Mouse (Mus musculus) CH12.LX (cell line): ENCODE results near the gene Srsf12. TPM values are rescaled to one million over a fixed set of nuclear protein-coding genes. Genes with fewer than 3 reads are reported as not detected.

Experiments
- DNase-seq: peaks from one replicate; pipeline ENCODE4 v3.0.0-alpha.2; 2013; ENCODE audit errors: extremely low read depth
- H3K27ac ChIP-seq: 2 replicates; pipeline ENCODE4 v1.5.1; 2012; ENCODE audit warnings: low read depth, mild to moderate bottlenecking, control low read depth, moderate library complexity; ENCODE audit not compliant: insufficient read depth
- H3K27me3 ChIP-seq: replicated peaks from 2 replicates; pipeline ENCODE3; 2012; ENCODE audit warnings: inconsistent platforms
- H3K36me3 ChIP-seq, 2 experiments: replicated peaks in 1 of 2; 2 replicates each; pipeline versions ENCODE3 to v1.6.1; 2012; ENCODE audit warnings: inconsistent platforms in 1 of 2, low read length in 1 of 2, mild to moderate bottlenecking in 1 of 2, mixed read lengths in 1 of 2, moderate library complexity in 1 of 2; ENCODE audit not compliant: control insufficient read depth in 1 of 2, insufficient read depth in 1 of 2
- H3K4me1 ChIP-seq, 2 experiments: 2 replicates each; pipeline ENCODE4 v1.6.1; 2012; ENCODE audit warnings: inconsistent platforms in 1 of 2, moderate library complexity in 1 of 2; ENCODE audit not compliant: insufficient read depth in 2 of 2, control insufficient read depth in 1 of 2
- H3K4me2 ChIP-seq: 2 replicates; pipeline ENCODE4 v1.6.1; 2012; ENCODE audit warnings: low read depth, mild to moderate bottlenecking, control low read depth; ENCODE audit not compliant: poor library complexity, insufficient read depth, severe bottlenecking
- H3K4me3 ChIP-seq, 3 experiments: fragments of 150-350 bp in 1 of 3; sonication (generic) in 1 of 3; replicated peaks in 1 of 3; 2 replicates each; pipeline versions ENCODE3 to v1.5.1; 2011 to 2012; ENCODE audit warnings: low read depth in 2 of 3, low read length in 2 of 3, mild to moderate bottlenecking in 2 of 3, moderate library complexity in 2 of 3, control low read depth in 1 of 3, improper control_type of control experiment in 1 of 3, inconsistent platforms in 1 of 3, mixed read lengths in 1 of 3; ENCODE audit not compliant: poor library complexity in 1 of 3
- H3K79me2 ChIP-seq: replicated peaks from 2 replicates; pipeline ENCODE4 v1.6.1; 2012; ENCODE audit warnings: mild to moderate bottlenecking, moderate library complexity; ENCODE audit not compliant: control insufficient read depth, poor library complexity, insufficient read depth, severe bottlenecking; ENCODE audit errors: extremely low read depth
- H3K9ac ChIP-seq: 2 replicates; pipeline ENCODE4 v1.6.1; 2012; ENCODE audit warnings: low read depth, mild to moderate bottlenecking, control low read depth, moderate library complexity; ENCODE audit not compliant: insufficient read depth
- H3K9me3 ChIP-seq: replicated peaks from 2 replicates; pipeline ENCODE3; 2012; ENCODE audit warnings: low read length, inconsistent platforms, mixed read lengths
- CHD2 ChIP-seq: IDR thresholded peaks from 2 replicates; pipeline ENCODE4 v1.6.1; 2011; ENCODE audit warnings: low read length, improper control_type of control experiment
- E2F4 ChIP-seq: IDR thresholded peaks from 2 replicates; pipeline ENCODE4 v1.6.1; 2011; ENCODE audit warnings: low read depth, low read length, improper control_type of control experiment; ENCODE audit not compliant: insufficient replicate concordance
- ELF1 ChIP-seq: IDR thresholded peaks from 2 replicates; pipeline ENCODE4 v1.6.1; 2014; ENCODE audit warnings: low read depth, mild to moderate bottlenecking, inconsistent platforms, low read length, improper control_type of control experiment
- ETS1 ChIP-seq: conservative IDR thresholded peaks from 2 replicates; pipeline ENCODE4 v1.6.1; 2012; ENCODE audit warnings: low read depth, mild to moderate bottlenecking, inconsistent platforms, low read length, improper control_type of control experiment, moderate library complexity
- GABPA ChIP-seq: IDR thresholded peaks from 2 replicates; pipeline ENCODE4 v1.6.1; 2012; ENCODE audit warnings: low read depth, low read length, improper control_type of control experiment, inconsistent platforms; ENCODE audit not compliant: insufficient replicate concordance
- MAFK ChIP-seq: IDR thresholded peaks from 2 replicates; pipeline ENCODE4 v1.6.1; 2011; ENCODE audit warnings: low read length, improper control_type of control experiment; ENCODE audit not compliant: insufficient replicate concordance
- MAX ChIP-seq: IDR thresholded peaks from 2 replicates; pipeline ENCODE4 v1.6.1; 2011; ENCODE audit warnings: low read length, improper control_type of control experiment
- MAZ ChIP-seq: IDR thresholded peaks from 2 replicates; pipeline ENCODE4 v1.6.1; 2012; ENCODE audit warnings: low read depth, mild to moderate bottlenecking, inconsistent platforms, low read length, improper control_type of control experiment, moderate library complexity
- MXI1 ChIP-seq: IDR thresholded peaks from 2 replicates; pipeline ENCODE4 v1.6.1; 2011; ENCODE audit warnings: mild to moderate bottlenecking, low read depth, low read length, improper control_type of control experiment
- NELFE ChIP-seq: IDR thresholded peaks from 2 replicates; pipeline ENCODE4 v1.6.1; 2011; ENCODE audit warnings: low read depth, low read length, improper control_type of control experiment
- TBP ChIP-seq: conservative IDR thresholded peaks from 2 replicates; pipeline ENCODE4 v1.6.1; 2011; ENCODE audit warnings: low read depth, low read length, improper control_type of control experiment
- UBTF ChIP-seq: IDR thresholded peaks from 2 replicates; pipeline ENCODE4 v1.6.1; 2012; ENCODE audit warnings: low read depth, mild to moderate bottlenecking, inconsistent platforms, low read length, improper control_type of control experiment, moderate library complexity
- USF1 ChIP-seq: IDR thresholded peaks from 2 replicates; pipeline ENCODE4 v1.6.1; 2014; ENCODE audit warnings: low read depth, mild to moderate bottlenecking, inconsistent platforms, low read length, improper control_type of control experiment
- ZC3H11A ChIP-seq: IDR thresholded peaks from 2 replicates; pipeline ENCODE4 v1.6.1; 2012; ENCODE audit warnings: low read depth, mild to moderate bottlenecking, inconsistent platforms, low read length, improper control_type of control experiment
- ZNF384 ChIP-seq: IDR thresholded peaks from 2 replicates; pipeline ENCODE4 v1.6.1; 2012; ENCODE audit warnings: low read depth, low read length, improper control_type of control experiment, inconsistent platforms
- dilution Hi-C: fragments of 300-500 bp; cut with MboI; formaldehyde crosslinking; loops from 2 replicates; pipeline ENCODE4 v1.14.3; 2020; ENCODE audit warnings: low sequenced_read_pairs; ENCODE audit not compliant: extremely low pct_unique_long_range_greater_than_20kb, extremely low pct_ligation_motif_present
- in situ Hi-C: fragments of 300-500 bp; cut with MboI; formaldehyde crosslinking; loops from 3 replicates; pipeline ENCODE4 v1.14.3; 2019; ENCODE audit warnings: low sequenced_read_pairs, low pct_ligation_motif_present, low pct_unique_long_range_greater_than_20kb, mixed read lengths
- polyA plus RNA-seq: library from polyadenylated mRNA; unstranded; fragments of >175 nt; gene quantifications from 2 replicates; pipeline ENCODE4 v1.2.1, GENCODE M21; 2012; ENCODE audit warnings: low read depth; ENCODE audit not compliant: insufficient read length
- total RNA-seq, 2 experiments: library from RNA; depleted of rRNA; stranded (reverse); fragments of 300-350 nt in 1 of 2; fragments of >200 nt in 1 of 2; gene quantifications; 2 replicates each; pipeline ENCODE4 v1.2.3; 2012 to 2014

The Srsf12 gene
- total and polyA plus RNA-seq, 3 experiments = not detected

GRCm38 (mm10) chr4:33243921-33244320 lies 35.1 kb downstream of the Srsf12 start:
- no peak for DNase-seq
- H3K27me3 ChIP-seq = no peaks in the 10 kb centered on the region
- H3K4me1 ChIP-seq = peaks cover 18 to 25% of the 10 kb centered on the region in 2 experiments
- dilution Hi-C loops (no loop called here), in situ Hi-C loops (no loop called here)
- H3K9me3 ChIP-seq = no peaks in the 10 kb centered on the region
- peaks cover 16% of the 10 kb centered on the region for H3K79me2 ChIP-seq
- no peak overlapping the region for H3K4me2 ChIP-seq
- peaks cover 18 to 40% of the 10 kb centered on the region in 2 experiments for H3K36me3 ChIP-seq
- H3K27ac ChIP-seq = no peak overlapping the region
- H3K9ac ChIP-seq = no peak overlapping the region
- no peak overlapping the region for H3K4me3 ChIP-seq
- TF ChIP-seq ELF1 (no peak), E2F4 (no peak), TBP (no peak)

GRCm38 (mm10) chr4:33245853-33246395 lies 37.1 kb downstream of the Srsf12 start:
- no peak for DNase-seq
- Histone ChIP-seq H3K4me1 (peaks cover 9 to 28% of the 10 kb centered on the region in 2 experiments), H3K36me3 (peaks cover 18 to 40% of the 10 kb centered on the region in 2 experiments), H3K79me2 (peaks cover 16% of the 10 kb centered on the region), H3K9ac (no peak overlapping the region), H3K4me2 (no peak overlapping the region), H3K27ac (no peak overlapping the region), H3K9me3 (no peaks in the 10 kb centered on the region), H3K27me3 (no peaks in the 10 kb centered on the region), H3K4me3 (peak overlapping the region in 1 of 3 experiments; percentile 64)
- in situ Hi-C loops (no loop called here), dilution Hi-C loops (no loop called here)
- TF ChIP-seq ZC3H11A (no peak), MAZ (no peak), MAFK (no peak), ELF1 (no peak), MAX (no peak), CHD2 (no peak), NELFE (no peak), ETS1 (no peak), ZNF384 (no peak), UBTF (no peak), MXI1 (no peak), E2F4 (no peak), GABPA (no peak), USF1 (no peak)
